Mouse (Mus musculus) kidney, embryonic 14.5 days (tissue): ENCODE measurements around the gene Obsl1. TPM values are rescaled to one million over a fixed set of nuclear protein-coding genes. Genes with fewer than 3 reads are reported as not detected.
A peak's percentile ranks its signal among the peaks of the same experiment; 100 is the strongest.

Source experiments
- ATAC-seq: fragments of 200-750 bp; cut with Nextera tagmentation; 2 replicates; pipeline ENCODE4 v1.8.0; 2017; ENCODE audit warnings: moderate number of reproducible peaks, mild to moderate bottlenecking, moderate TSS enrichment, moderate library complexity; ENCODE audit not compliant: low FRiP score, low TSS enrichment
- H3K27ac ChIP-seq: fragments of 300-500 bp; sonication (generic); 2 replicates; pipeline ENCODE4 v1.5.1; 2014; ENCODE audit warnings: low read depth, mild to moderate bottlenecking, low read length, moderate library complexity, mixed read lengths
- H3K27me3 ChIP-seq: fragments of 300-500 bp; sonication (generic); 2 replicates; pipeline ENCODE4 v1.6.1; 2014; ENCODE audit warnings: mild to moderate bottlenecking, low read length; ENCODE audit not compliant: control insufficient read depth, insufficient read depth
- H3K36me3 ChIP-seq: fragments of 300-500 bp; sonication (generic); 2 replicates; pipeline ENCODE4 v1.6.1; 2014; ENCODE audit warnings: low read length, mixed read lengths; ENCODE audit not compliant: control insufficient read depth, insufficient read depth
- H3K4me1 ChIP-seq: fragments of 300-500 bp; sonication (generic); 2 replicates; pipeline ENCODE4 v1.6.1; 2014; ENCODE audit warnings: low read length, mixed read lengths; ENCODE audit not compliant: control insufficient read depth, insufficient read depth
- H3K4me2 ChIP-seq: fragments of 300-500 bp; sonication (generic); replicated peaks from 2 replicates; pipeline ENCODE4 v1.6.1; 2014; ENCODE audit warnings: low read depth, mild to moderate bottlenecking, low read length
- H3K4me3 ChIP-seq: fragments of 300-500 bp; sonication (generic); 2 replicates; pipeline ENCODE4 v1.5.1; 2014; ENCODE audit warnings: mild to moderate bottlenecking, low read length
- H3K9ac ChIP-seq: fragments of 300-500 bp; sonication (generic); 2 replicates; pipeline ENCODE4 v1.6.1; 2014; ENCODE audit warnings: low read depth, mild to moderate bottlenecking, low read length, moderate library complexity
- H3K9me3 ChIP-seq: fragments of 300-500 bp; sonication (generic); 2 replicates; pipeline ENCODE4 v1.6.1; 2016; ENCODE audit warnings: low read length; ENCODE audit not compliant: control insufficient read depth
- WGBS: fragments of 180-500 bp; shearing (Covaris S2); extraction: QIAGEN DNeasy Blood & Tissue Kit; methylation state at CpG from one replicate; pipeline ENCODE4 v1.1.7; 2014; 5-methylcytosine and 5-hydroxymethylcytosine counted together
- polyA plus RNA-seq: library from polyadenylated mRNA; unstranded; fragments of >200 nt; fragmentation: Nextera tagmentation; extraction: Ambion mirVana; gene quantifications from 2 replicates; pipeline ENCODE4 v1.2.1, GENCODE M21; 2014

Gene Obsl1
- polyA plus RNA-seq, 1 experiment from 2014 or later, result 79.8 TPM

GRCm38 (mm10) chr1:75498897-75499296 is 7.4 kb downstream of the Obsl1 start:
- WGBS, result 82% methylated on average over 4 of the region's 4 CpGs
- Histone ChIP-seq H3K4me1 (peaks cover 7% of the 10 kb centered on the region), H3K9me3 (no peaks in the 10 kb centered on the region), H3K27ac (no peak overlapping the region), H3K4me3 (no peak overlapping the region), H3K27me3 (no peaks in the 10 kb centered on the region), H3K4me2 (no peak overlapping the region), H3K36me3 (peaks cover 80% of the 10 kb centered on the region), H3K9ac (no peak overlapping the region)
- no peak for ATAC-seq

- Histone ChIP-seq H3K9ac (no peak overlapping the region), H3K4me1 (no peaks in the 10 kb centered on the region), H3K4me3 (no peak overlapping the region), H3K4me2 (no peak overlapping the region), H3K27ac (no peak overlapping the region), H3K9me3 (no peaks in the 10 kb centered on the region), H3K27me3 (no peaks in the 10 kb centered on the region; the same call in 1 of the 2 replicates), H3K36me3 (peaks cover 61% of the 10 kb centered on the region)
- peak; percentile 46; the same call in 1 of the 2 replicates for ATAC-seq
- WGBS, result 24% methylated on average over 12 of the region's 12 CpGs
These were observed 11.2 kb downstream of the Obsl1 start for GRCm38 (mm10) chr1:75494878-75495548.

GRCm38 (mm10) chr1:75492579-75493170 is 13.6 kb downstream of the Obsl1 start:
- no peak overlapping the region for H3K4me2 ChIP-seq
- H3K27me3 ChIP-seq, result peaks cover 12% of the 10 kb centered on the region
- H3K27ac ChIP-seq, result no peak overlapping the region
- peaks cover 4% of the 10 kb centered on the region; the same call in 1 of the 2 replicates for H3K4me1 ChIP-seq
- peaks cover 44% of the 10 kb centered on the region for H3K36me3 ChIP-seq
- no peak overlapping the region for H3K4me3 ChIP-seq
- no peaks in the 10 kb centered on the region for H3K9me3 ChIP-seq
- ATAC-seq, result no peak
- WGBS, result 59% methylated on average over 24 of the region's 24 CpGs
- no peak overlapping the region for H3K9ac ChIP-seq

- no peak for ATAC-seq
- peaks cover 27% of the 10 kb centered on the region for H3K36me3 ChIP-seq
- H3K9me3 ChIP-seq, result no peaks in the 10 kb centered on the region
- no peak overlapping the region for H3K4me3 ChIP-seq
- no peak overlapping the region for H3K4me2 ChIP-seq
- H3K9ac ChIP-seq, result no peak overlapping the region
- peaks cover 4% of the 10 kb centered on the region; the same call in 1 of the 2 replicates for H3K4me1 ChIP-seq
- no peak overlapping the region for H3K27ac ChIP-seq
- WGBS, result 90% methylated on average over 34 of the region's 34 CpGs
- H3K27me3 ChIP-seq, result peaks cover 28% of the 10 kb centered on the region
These were observed 15.3 kb downstream of the Obsl1 start for GRCm38 (mm10) chr1:75490785-75491551.

- peak overlapping the region; percentile 52 for H3K4me3 ChIP-seq
- H3K27me3 ChIP-seq, result peaks cover 53% of the 10 kb centered on the region
- peaks cover 23% of the 10 kb centered on the region for H3K36me3 ChIP-seq
- H3K4me1 ChIP-seq, result peaks cover 4% of the 10 kb centered on the region; the same call in 1 of the 2 replicates
- no peak overlapping the region for H3K27ac ChIP-seq
- peak overlapping the region; percentile 82 for H3K4me2 ChIP-seq
- WGBS, result under 1% methylated on average over 62 of the region's 62 CpGs
- peak; percentile 80 for ATAC-seq
- H3K9ac ChIP-seq, result peak overlapping the region; percentile 45
- no peaks in the 10 kb centered on the region for H3K9me3 ChIP-seq
These were observed 18.7 kb downstream of the Obsl1 start for GRCm38 (mm10) chr1:75487405-75488161.

GRCm38 (mm10) chr1:75487040-75487404 is 19.2 kb downstream of the Obsl1 start:
- H3K4me3 ChIP-seq, result peak overlapping the region; percentile 52
- peaks cover 21% of the 10 kb centered on the region for H3K36me3 ChIP-seq
- H3K27ac ChIP-seq, result no peak overlapping the region
- 3% methylated on average over 13 of the region's 13 CpGs for WGBS
- no peaks in the 10 kb centered on the region for H3K9me3 ChIP-seq
- peak; percentile 14 for ATAC-seq
- H3K4me2 ChIP-seq, result peak overlapping the region; percentile 82
- peaks cover 4% of the 10 kb centered on the region; the same call in 1 of the 2 replicates for H3K4me1 ChIP-seq
- peaks cover 53% of the 10 kb centered on the region for H3K27me3 ChIP-seq
- peak overlapping the region; percentile 45 for H3K9ac ChIP-seq

- Histone ChIP-seq H3K36me3 (peaks cover 18% of the 10 kb centered on the region), H3K9me3 (no peaks in the 10 kb centered on the region), H3K4me3 (peak overlapping the region; percentile 52; the same call in 1 of the 2 replicates), H3K4me2 (peak overlapping the region; percentile 82; the same call in 1 of the 2 replicates), H3K27ac (no peak overlapping the region), H3K9ac (no peak overlapping the region), H3K27me3 (peaks cover 57% of the 10 kb centered on the region), H3K4me1 (peaks cover 4% of the 10 kb centered on the region; the same call in 1 of the 2 replicates)
- WGBS, result 5% methylated on average over 24 of the region's 24 CpGs
- no peak for ATAC-seq
These were observed 19.7 kb downstream of the Obsl1 start for GRCm38 (mm10) chr1:75486561-75486960.

GRCm38 (mm10) chr1:75480735-75481134 is 25.5 kb downstream of the Obsl1 start:
- Histone ChIP-seq H3K4me1 (peaks cover 14% of the 10 kb centered on the region), H3K9me3 (no peaks in the 10 kb centered on the region), H3K9ac (no peak overlapping the region), H3K27me3 (peaks cover 45% of the 10 kb centered on the region), H3K4me3 (no peak overlapping the region), H3K27ac (no peak overlapping the region), H3K36me3 (peaks cover 11% of the 10 kb centered on the region), H3K4me2 (no peak overlapping the region)
- 85% methylated on average over 7 of the region's 7 CpGs for WGBS
- no peak for ATAC-seq
